Mouse (Mus musculus) spleen, postnatal 10 days (tissue): ENCODE measurements around the gene Fcamr.

Experiments
- DNase-seq, 2 experiments: peaks; one replicate each; pipeline ENCODE4 v3.0.0; 2021 to 2022; ENCODE audit warnings: low spot score in 2 of 2

Fcamr gene

GRCm38 (mm10) chr1:130801511-130801910 lies 809 bp downstream of the Fcamr start:
- no peak for DNase-seq

- DNase-seq, result no peak
Measured at GRCm38 (mm10) chr1:130802976-130803375, 2.3 kb downstream of the Fcamr start.

- DNase-seq, result no peak
Measured at GRCm38 (mm10) chr1:130804279-130804678, 3.6 kb downstream of the Fcamr start.

DNA sequence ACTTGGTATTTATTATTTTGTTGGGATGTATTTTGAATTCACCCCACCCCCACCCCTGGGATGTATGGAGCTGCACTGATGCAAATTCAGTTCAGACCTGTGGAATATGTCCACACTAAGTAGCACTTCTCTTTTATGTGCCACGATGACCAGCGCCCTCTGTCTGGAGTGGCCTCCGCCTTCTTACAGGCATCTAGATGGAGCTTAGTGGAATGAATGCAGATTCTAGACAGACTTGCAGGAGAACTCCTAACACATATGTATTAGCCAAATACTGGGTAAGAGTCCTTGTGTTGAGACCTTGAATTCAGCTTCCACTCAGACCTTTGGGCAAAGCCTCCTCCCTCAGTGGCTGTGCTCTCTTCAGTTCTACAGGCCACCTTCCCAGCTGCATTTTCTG lies 10.2 kb downstream of the Fcamr start:
- no peak for DNase-seq

DNA sequence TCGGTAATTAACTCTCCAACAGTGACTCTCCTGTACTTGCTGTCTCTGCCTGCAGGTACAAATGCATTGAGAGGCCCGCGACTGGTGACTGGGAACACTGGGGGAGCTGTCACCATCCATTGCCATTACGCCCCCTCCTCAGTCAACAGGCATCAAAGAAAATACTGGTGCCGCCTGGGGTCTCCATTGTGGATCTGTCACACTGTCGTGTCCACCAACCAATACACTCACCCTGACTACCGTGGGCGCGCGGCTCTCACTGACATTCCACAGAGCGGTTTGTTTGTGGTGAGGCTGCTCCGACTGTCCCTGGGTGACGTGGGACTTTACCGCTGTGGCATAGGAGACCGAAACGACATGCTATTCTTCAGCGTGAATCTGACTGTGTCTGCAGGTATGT lies 10.6 kb downstream of the Fcamr start:
- no peak for DNase-seq

GRCm38 (mm10) chr1:130819737-130820136 lies 19.0 kb downstream of the Fcamr start:
- DNase-seq, result peak in 1 of 2 experiments; percentile 35

- peak in 1 of 2 experiments; percentile 33 for DNase-seq
Measured at GRCm38 (mm10) chr1:130820316-130821148, 19.8 kb downstream of the Fcamr start.

- DNase-seq, result no peak
Measured at GRCm38 (mm10) chr1:130821149-130821471, 20.4 kb downstream of the Fcamr start.

- no peak for DNase-seq
Measured at GRCm38 (mm10) chr1:130821911-130822625, 21.4 kb downstream of the Fcamr start.

DNA sequence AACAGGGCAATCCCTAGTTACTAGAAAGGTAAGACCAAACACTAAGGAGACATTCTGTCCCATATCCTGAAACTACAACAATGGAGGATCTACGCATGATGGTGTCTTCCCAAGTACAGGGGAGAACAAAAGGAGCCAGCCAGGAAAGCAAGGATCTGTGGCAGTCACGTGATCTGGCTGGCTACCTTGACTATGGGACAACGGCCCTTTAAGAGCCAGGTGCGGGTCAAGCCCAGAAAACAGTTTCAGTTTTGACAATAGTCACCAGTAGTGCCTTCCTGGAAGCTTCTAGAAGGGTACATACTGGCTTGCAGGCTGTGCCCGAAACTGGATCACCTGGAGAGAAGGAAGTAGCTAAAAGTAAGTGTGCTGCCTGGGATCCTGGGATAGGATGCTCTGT lies 25.7 kb downstream of the Fcamr start, which contains the start of gene Pigr:
Gene Pigr, plus strand, starts transcription at position 237 of the 400 bp plus-strand sequence.
- DNase-seq, result no peak

- DNase-seq, result no peak
Measured at GRCm38 (mm10) chr1:130828656-130829055, 28.0 kb downstream of the Fcamr start.

DNA sequence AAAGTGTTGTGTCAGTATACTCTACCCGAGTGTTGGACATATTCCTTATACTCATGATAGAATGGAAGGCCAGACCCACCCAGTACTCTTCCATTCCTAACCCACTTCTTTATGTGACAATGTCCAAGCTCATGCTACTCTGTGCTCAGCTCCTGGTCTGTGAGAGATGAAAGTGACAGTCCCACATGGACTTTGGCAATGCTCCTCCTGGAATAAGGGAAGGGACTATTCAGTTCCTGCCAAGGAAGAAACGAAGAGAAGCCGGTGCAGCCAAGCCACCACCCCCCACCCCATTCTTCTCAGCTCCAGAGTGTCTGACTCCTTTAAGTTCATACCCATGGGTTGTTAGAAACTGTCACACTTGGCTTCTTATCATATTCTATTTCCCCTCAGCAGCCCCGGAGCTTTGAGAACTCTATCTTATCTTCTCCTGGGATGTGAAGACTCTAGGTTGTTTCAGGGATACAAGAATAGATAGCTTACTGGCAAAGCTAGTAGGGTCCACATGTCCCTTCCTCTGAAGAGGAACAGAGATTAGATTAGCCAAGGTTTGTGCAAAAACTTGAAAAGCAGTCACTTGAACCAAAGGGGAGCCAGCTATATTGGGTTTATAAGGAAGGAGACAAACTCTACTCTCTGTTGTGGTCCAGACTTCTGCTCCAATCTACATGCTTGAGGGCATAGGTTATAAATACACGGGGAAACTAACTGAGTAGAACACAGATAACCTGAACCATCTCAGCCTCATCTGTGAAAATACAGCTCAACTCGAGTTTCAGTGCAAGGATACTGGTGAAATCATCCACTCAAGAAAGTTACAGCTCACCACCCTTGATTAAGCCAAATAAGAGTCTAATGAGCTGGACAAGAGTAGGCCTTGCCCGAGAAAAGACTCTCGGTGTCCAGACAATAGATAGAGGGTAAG lies 29.5 kb downstream of the Fcamr start:
- no peak for DNase-seq

GRCm38 (mm10) chr1:130832230-130833149 lies 31.8 kb downstream of the Fcamr start:
- no peak for DNase-seq

- DNase-seq, result no peak
Measured at GRCm38 (mm10) chr1:130835161-130835936, 34.6 kb downstream of the Fcamr start.

- DNase-seq, result peak in 1 of 2 experiments; percentile 72
Measured at GRCm38 (mm10) chr1:130838288-130838687, 37.6 kb downstream of the Fcamr start.

GRCm38 (mm10) chr1:130840599-130841379 lies 40.1 kb downstream of the Fcamr start:
- no peak for DNase-seq

GRCm38 (mm10) chr1:130841621-130842020 lies 40.9 kb downstream of the Fcamr start:
- DNase-seq, result no peak

GRCm38 (mm10) chr1:130844516-130844915 lies 43.8 kb downstream of the Fcamr start:
- no peak for DNase-seq

DNA sequence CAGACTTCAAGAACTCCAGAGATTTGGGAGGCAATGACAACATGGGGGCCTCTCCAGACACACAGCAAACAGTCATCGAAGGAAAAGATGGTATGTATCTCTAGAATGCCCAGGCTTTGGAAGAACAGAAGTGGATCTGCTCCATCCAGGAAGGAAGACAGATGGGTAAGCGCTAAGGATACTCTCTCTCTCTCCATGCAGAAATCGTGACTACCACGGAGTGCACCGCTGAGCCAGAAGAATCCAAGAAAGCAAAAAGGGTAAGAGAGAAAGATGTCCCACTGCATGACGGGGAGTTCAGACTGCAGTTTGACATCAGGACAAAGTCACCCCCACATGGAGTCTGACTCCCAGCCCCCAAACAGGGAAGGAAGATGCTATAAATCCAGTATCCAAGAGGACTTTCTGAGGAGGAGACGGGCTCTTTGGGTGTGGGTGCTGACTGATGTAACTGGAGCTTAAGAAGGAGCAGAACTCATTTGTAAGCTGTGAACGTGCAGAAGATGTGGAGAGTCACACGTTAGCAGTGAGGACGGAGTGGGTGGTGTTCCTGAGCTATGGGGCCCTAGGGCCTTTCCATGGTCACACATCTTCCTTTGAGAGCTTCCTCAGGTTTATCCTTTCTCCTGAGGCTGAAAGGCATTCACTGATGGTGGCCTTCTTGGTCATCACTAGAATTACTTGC lies 49.0 kb downstream of the Fcamr start:
- DNase-seq, result no peak
